Mouse (Mus musculus) embryo, embryonic 11 days (tissue): ENCODE results near the gene Smarce1.
"Not testable (repeated sequence)": the region's sequence is repeated elsewhere in the genome, so short reads cannot be mapped to it uniquely, and the experiment has no call there.

Experiments used
- DNase-seq: peaks from one replicate; pipeline ENCODE4 v3.0.0-alpha.2; 2015

Gene Smarce1

DNA sequence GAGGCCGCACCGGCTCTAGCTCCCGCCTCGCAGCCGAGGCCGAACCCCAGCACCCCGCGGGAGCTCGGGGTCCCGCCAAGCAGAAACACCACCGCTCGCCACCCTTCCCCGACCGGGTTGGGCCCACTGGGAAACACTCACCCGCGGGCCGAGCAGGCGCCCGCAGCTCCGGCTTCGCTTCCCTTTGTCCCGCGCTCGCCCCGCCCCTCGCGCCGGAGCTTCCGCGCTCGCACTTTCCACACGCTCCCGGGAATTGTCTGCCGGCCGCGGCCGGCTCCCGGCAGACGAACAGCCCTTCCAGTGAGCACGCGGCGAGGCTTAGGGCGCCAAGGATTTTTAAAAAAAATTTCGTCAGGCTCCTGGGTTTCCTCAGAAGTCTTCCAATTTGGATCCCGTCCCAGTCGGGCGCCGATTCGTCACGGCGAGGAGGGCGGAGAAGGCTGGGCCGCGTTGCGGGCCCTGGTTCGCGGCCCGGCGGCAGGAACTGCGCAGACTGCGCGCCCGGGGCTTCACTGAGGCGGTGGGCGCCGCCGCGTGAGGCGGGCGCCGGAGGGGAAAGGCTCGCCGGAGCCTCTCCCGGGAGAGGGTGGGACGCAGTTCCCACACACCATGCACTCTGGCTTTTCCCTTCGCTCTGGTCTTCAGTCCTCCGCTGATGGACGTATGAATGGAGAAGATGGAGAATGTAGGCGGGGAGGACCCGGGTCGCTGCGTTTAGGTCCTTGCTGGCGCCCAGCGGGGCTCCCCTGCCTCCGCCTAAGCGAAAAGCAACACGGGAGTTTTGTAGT, at the start of gene Smarce1:
Gene Smarce1, minus strand, starts transcription at position 757 of the 788 bp plus-strand sequence.
- DNase-seq: peak; percentile 90

DNA sequence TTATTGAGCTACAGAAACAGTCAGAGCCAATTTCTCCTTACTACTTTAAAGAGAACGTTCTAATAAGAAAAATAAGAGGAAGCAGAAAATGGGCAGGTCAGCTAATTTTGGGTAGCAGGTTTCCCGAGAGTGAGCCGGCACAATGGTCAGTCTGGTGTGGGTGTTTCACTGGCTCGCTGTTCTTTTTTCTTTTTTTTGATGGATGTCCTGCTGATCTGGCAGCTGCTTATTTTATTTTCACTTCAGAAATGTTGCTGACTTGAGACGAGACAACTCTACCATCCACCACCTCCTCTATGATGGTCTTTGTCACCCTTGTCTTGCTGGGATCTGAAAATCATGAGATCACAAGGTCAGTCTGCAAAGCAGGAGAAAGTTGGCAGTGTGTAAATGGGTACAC, 49.2 kb upstream of the Smarce1 start:
- no peak for DNase-seq

DNA sequence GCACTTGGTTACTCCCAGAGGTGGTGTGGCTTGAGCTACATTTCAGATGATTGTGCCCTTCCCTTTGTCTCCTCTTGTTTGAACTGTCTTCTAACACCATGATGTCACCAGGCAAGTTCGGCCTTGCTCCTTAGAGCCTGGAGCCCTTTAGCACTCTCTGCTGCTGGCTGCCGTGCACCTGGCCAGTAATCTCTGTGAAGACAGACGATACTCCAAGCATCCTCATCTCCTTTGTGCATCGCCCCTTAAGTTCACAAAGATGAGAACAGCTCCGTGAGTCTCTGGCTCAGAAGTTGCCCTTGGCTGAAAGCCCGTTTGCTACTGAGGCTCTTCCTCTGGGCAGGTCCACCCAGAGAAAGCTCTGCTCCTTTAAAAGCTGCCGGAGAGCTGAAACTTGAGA, 46.0 kb upstream of the Smarce1 start:
- DNase-seq: no peak

GRCm38 (mm10) chr11:99275624-99276023, 44.8 kb upstream of the Smarce1 start:
- DNase-seq: no peak

DNA sequence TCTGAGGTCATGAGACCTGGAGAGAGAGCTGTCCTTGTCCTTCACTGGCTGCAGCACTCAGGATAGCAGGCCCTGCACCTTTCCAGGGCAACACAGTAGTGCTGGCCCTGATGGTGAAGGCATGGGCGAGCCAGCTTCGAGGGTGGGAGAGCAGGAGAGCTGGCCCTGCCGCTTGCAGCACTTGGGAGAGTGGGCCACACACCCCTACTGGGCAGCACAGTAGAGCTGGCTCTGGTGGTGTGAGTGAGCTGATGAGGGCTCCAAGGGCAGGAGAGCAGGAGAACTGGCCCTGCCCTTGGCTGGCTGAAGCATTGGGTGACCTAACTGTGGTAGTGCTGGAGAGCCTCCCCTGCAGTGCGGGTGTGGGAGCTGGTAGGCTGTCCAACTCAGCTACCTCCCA, 41.9 kb upstream of the Smarce1 start:
- DNase-seq: no peak

GRCm38 (mm10) chr11:99269192-99269591, 38.4 kb upstream of the Smarce1 start:
- no peak for DNase-seq

DNA sequence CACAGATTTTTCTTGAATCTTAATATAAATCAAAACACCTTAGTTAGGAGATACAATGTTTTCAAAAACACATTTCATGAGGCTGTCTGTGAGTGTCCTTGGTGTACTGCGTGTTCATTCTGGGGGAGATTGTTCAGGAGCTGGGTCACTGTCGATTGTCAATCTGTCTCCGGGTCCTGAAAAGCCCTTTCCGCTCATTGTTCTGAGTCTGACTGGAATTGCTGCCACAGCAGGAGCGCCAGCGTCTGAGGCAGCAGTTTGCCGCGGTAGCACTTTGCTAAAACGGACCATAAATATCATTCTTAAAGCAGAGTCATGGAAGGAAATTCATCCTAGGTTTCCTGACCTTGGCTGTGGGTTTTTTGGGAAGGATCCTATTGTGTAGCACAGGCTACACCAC, 35.0 kb upstream of the Smarce1 start:
- DNase-seq: no peak

- no peak for DNase-seq
Measured at GRCm38 (mm10) chr11:99265220-99265619, 34.4 kb upstream of the Smarce1 start.

GRCm38 (mm10) chr11:99256213-99256612, 25.4 kb upstream of the Smarce1 start:
- no peak for DNase-seq

DNA sequence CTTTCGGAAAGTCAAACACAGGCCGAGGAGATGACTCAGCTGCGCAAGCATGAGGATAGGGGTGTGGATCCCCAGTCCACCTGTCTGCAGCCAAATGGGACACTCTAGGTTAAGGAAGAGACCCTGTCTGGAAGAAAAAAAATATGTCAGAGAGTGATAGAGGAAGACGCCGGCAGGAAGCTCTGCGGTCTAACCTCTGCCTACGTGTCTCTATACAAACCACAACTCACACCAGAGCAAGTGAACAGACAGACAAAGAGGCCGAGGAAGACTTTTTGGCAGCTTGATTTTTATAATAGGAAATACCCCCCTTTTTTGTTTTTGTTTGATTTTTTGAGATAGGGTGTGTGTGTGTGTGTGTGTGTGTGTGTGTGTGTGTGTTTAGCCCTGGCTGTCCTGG, 24.5 kb upstream of the Smarce1 start:
- no peak for DNase-seq

DNA sequence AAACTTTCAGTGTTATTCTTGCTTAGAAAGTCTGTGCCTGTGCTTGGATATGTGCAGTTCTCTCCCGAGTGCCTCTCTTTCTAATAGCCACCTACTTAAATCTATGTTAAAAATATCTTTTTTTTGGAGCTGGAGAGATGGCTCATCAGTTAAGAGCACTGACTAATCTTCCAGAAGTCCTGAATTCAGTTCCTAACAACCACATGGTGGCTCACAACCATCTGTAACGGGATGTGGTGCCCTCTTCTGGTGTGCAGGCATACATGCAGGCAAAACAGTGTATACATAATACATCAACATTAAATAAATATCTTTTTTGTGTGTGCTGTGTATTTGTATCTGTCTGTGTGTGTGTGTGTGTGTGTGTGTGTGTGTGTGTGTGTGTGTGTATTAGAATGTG, 23.1 kb upstream of the Smarce1 start:
- DNase-seq: no peak

DNA sequence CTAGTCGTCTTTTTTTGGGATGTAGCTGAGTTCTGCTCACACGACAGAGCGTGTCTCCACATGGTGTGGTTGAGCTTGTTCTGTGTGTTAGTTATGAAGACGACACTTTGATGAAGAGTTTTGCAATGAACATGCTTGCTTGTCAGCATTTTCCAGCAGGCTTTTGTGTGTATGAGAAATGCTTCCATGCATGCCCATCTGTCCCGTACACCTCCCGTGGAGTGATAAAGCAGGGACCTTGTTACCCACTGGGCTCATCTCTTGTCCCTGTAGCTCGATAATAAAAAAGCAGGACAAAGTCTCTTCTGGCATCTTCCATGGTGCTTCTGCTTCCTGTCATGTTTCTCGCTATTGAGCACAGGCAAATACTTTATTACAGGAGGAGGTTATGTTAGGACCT, 21.9 kb upstream of the Smarce1 start:
- DNase-seq: no peak

- DNase-seq: no peak
Measured at GRCm38 (mm10) chr11:99250666-99251065, 19.8 kb upstream of the Smarce1 start.

GRCm38 (mm10) chr11:99250241-99250640, 19.4 kb upstream of the Smarce1 start:
- DNase-seq: no peak

DNA sequence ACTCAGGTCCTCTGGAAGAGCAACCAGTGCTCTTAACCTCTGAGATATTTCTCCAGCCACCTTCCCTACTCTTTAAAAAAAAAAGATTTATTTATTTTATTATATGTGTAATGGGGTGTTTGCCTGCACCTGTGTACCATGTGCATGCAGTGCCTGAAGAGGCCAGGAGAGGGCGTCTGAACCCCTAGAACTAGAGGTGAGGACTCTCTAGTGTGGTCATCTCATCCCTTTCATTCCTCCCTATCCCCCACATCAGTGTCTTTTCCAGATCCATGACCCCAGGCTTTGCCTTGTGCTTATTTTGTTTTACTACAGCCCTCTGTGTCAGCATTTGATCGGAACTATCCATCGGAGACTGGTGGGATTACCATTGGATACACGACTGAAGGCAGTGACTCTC, 18.3 kb upstream of the Smarce1 start:
- peak; percentile 21 for DNase-seq

- no peak for DNase-seq
Measured at GRCm38 (mm10) chr11:99247916-99248315, 17.1 kb upstream of the Smarce1 start.

DNA sequence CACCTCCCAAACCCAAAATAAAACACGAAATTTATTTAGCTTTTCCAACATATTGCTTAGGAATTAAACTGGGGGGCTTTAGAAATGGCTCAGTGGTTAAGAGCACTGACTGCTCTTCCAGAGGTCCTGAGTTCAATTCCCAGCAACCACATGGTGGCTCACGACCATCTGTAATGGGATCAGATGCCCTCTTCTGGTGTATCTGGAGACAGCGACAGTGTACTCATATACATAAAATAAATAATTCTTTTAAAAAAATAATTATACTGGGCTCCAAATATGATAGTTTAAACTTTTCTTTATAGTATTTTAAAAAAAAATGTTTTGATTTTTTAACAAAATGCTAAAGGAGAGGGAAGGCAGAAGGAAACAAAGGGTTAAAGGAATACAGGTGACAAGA, 13.7 kb upstream of the Smarce1 start:
- not testable (repeated sequence) for DNase-seq

- DNase-seq: peak; percentile 47
Measured at GRCm38 (mm10) chr11:99243820-99244374, 13.1 kb upstream of the Smarce1 start, which contains the start of gene Krt222. Gene Krt222, minus strand, starts transcription at chr11:99244085.

GRCm38 (mm10) chr11:99243200-99243819, 12.5 kb upstream of the Smarce1 start:
- DNase-seq: no peak

DNA sequence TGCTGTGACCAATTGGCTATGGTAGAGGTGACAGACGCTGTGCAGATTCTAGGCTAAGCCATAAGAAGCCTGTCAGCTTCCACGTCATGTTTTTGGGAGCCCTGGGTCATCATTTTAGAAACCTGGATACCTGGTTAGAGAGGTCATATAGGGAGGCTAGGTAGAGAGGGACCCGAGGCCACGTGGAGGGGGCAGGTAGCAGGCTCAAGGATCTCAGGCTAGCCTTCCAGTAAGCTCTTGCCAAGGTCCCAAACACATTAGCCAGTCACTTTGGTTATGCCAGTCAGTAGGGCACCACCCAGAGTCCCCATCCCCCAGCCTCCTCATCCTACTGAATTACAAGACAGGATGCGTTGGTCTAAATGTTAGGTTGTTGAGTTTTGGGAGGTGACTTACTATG, 11.2 kb upstream of the Smarce1 start:
- no peak for DNase-seq

- DNase-seq: peak; percentile 28
Measured at GRCm38 (mm10) chr11:99238468-99238867, 7.7 kb upstream of the Smarce1 start.

DNA sequence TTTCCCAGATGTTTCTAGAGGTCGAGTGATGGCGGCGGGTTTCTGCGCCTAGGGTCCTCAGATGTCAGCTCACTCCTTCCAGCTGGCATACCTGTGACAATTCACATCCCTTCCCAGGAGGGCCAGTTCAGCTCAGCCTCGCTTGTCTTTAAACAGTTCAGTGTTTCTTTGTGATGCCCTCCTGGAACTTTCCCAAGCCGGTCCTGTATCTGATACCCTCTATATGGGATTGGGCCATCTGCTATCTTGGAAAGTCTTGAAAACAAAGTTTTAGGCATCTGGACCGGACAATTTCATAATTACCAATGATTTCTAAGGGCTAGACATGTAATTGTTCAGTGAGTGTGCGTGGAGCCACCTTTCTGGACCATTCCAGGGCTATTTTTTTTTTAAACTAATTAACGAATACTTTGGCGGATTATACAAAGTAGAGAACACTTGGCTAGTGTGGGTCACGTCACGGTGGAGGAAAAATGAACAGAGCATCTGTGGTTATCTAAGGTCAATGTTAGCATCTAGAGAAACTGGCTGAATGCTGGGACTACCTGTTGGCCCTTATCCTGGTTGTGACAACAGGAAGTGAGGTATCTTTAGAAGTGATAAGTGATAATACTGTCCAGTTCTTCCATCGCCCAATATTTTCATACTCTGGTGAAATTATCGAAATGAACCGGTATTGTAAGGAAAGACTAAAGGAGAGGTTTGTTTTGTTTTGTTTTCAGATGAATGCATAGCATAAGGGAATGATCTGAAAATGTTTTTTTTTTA, 416 bp upstream of the Smarce1 start:
- no peak for DNase-seq

GRCm38 (mm10) chr11:99229641-99230260, 1.1 kb downstream of the Smarce1 start:
- DNase-seq: peak; percentile 56
